Mouse (Mus musculus) lung, postnatal 25 days (tissue): ENCODE measurements at regions not wholly inside any gene's neighbourhood (a gene's known extent, or its start where the extent isn't known, plus 50 kb on each side); places are given as distances from the start of the nearest gene placed in this dataset.
A peak's percentile ranks its signal among the peaks of the same experiment; 100 is the strongest.

Experiments
- DNase-seq: peaks from one replicate; pipeline ENCODE4 v3.0.0; 2022; ENCODE audit warnings: low spot score

GRCm38 (mm10) chr19:60408436-60408835 is 59.7 kb downstream of the Prlhr start:
- DNase-seq, result no peak

- DNase-seq, result no peak
Observed at GRCm38 (mm10) chr19:60399425-60399824, 68.7 kb downstream of the Prlhr start.

GRCm38 (mm10) chr19:60397666-60398065 is 70.4 kb downstream of the Prlhr start:
- DNase-seq, result no peak

- no peak for DNase-seq
Observed at GRCm38 (mm10) chr19:60396604-60397003, 71.5 kb downstream of the Prlhr start.

GRCm38 (mm10) chr19:60386563-60387241 is 81.4 kb downstream of the Prlhr start:
- DNase-seq, result no peak

DNA sequence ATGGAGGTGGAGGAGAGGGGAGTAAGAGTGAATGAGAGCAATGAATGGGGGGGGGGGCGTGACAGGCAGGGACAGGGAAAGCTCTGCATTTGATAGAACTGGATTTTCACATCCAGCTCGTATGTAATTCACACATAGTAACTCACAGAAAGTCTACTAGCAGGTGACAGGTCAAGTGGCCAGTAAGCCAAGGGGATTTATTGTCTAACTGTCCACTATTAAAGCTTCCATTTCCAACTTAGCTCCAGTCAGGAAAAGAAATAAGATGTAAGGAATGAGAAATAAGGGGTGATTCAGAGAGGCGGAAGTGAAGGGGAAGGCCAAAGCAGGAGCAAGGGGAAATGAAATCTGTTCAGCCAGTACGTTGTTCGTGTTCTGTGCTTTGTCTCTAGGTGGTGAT is 83.4 kb downstream of the Prlhr start:
- no peak for DNase-seq

DNA sequence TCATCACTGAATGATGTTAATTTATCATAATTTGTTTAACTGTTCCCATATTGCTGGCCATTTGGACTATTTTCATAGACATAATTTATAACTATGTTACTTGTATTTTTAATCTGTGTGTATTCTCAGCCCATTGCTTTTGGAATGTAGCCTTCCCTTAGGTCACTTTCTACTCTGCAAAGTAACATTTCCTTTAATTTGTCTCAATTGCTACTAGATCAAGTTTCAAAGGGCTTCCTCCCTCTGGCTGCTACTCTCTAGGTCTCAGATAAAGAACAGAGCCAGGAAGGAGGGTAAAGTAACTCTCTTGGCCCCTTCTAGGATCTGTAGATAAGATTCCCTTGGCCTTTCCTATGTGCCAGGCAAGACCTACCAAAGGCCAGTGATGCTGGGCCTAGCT is 85.4 kb downstream of the Prlhr start:
- no peak for DNase-seq

- no peak for DNase-seq
Observed at GRCm38 (mm10) chr19:60379030-60379605, 89.0 kb downstream of the Prlhr start.

GRCm38 (mm10) chr19:60363988-60364599 is 104.0 kb downstream of the Prlhr start:
- no peak for DNase-seq

GRCm38 (mm10) chr19:60344911-60345310 is 118.4 kb upstream of the Fam204a start:
- no peak for DNase-seq

- peak; percentile 41 for DNase-seq
Observed at GRCm38 (mm10) chr19:60341485-60341884, 115.0 kb upstream of the Fam204a start.

GRCm38 (mm10) chr19:60340234-60340633 is 113.7 kb upstream of the Fam204a start:
- DNase-seq, result no peak

DNA sequence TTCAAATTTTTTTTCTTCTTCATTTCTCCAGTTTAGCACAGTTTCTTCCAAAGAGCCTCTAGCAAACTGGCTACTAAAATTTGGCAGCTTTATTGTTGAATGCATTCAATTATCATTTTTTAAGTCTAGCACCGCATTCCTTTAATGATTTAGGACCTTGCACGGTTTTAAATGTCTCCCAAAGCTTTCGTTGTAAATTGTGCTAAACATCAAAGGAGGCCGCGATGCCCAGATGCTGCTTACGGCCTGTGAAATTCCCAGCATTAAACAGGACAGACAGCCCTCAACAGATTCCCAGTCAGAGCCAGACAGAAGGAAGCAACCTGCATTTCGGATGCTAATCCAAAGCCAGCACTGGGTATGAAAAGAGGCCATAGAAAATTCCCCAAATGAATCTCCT is 108.0 kb upstream of the Fam204a start:
- DNase-seq, result no peak

- DNase-seq, result no peak
Observed at GRCm38 (mm10) chr19:60328295-60328694, 101.8 kb upstream of the Fam204a start.

GRCm38 (mm10) chr19:60325612-60326011 is 99.1 kb upstream of the Fam204a start:
- no peak for DNase-seq

- DNase-seq, result no peak
Observed at GRCm38 (mm10) chr19:60325112-60325511, 98.6 kb upstream of the Fam204a start.

GRCm38 (mm10) chr19:60310591-60310990 is 84.1 kb upstream of the Fam204a start:
- peak; percentile 72 for DNase-seq

DNA sequence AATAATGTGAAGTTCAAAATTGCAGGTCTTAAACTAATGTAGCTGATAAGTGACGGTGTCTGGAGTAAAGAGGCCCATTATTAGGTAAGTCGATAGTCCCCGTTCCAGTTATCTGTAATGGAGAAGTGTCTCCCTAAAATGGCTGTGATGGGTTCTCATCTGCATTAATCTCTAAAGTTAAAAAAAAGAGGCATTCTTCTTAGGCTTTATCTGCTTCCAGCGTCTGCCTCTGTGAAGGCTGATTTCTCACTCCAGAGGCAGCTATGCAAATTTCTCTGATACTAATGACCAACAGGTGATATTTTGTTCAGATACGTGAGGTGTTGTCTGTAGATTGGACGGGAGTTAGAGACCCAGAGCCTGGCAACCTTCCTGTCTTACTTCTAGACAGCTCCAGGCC is 75.9 kb upstream of the Fam204a start:
- DNase-seq, result no peak

- no peak for DNase-seq
Observed at GRCm38 (mm10) chr19:60300891-60301290, 74.4 kb upstream of the Fam204a start.

DNA sequence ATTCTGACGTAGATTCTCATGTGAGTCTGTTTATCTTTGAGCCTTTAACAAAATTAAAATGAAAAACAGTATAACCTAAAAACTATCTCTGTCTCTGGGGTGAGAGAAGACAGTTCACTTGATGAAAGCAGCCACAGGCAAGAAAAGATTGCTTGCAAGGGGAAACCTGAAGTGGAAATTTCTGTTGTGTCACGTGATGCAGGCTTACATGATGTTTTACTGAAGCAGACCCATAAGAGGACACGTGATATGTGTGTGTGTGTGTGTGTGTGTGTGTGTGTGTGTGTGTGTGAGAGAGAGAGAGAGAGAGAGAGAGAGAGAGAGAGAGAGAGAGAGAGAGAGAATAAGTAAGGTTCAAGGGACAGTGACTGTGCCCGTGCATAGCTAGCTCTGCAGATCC is 63.7 kb upstream of the Fam204a start:
- DNase-seq, result no peak

GRCm38 (mm10) chr19:60286810-60287396 is 60.4 kb upstream of the Fam204a start:
- DNase-seq, result no peak

DNA sequence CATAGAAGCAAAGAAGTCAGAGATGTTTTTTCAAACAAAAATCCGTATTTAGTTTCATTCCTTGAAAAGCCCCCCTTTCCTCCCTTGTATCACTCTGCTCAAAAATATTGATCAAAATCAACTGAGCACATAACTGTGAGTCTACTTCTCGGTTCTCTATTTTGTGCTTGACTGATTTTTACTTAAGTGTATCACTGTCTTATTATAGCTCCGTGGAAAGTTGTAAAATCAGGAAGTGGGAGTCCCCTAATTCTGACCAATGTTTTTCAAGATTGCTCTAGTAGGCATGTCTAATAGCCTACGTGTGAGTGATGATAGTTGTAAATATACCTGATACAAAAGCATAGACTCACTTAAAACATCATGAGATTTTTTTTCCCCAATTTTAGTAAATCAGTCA is 58.4 kb upstream of the Fam204a start:
- DNase-seq, result no peak
